Mouse (Mus musculus) kidney, embryonic 14.5 days (tissue): ENCODE measurements around the gene Rere. TPM values are rescaled to one million over a fixed set of nuclear protein-coding genes. Genes with fewer than 3 reads are reported as not detected.

ENCODE experiments used
- ATAC-seq: fragments of 200-750 bp; cut with Nextera tagmentation; 2 replicates; pipeline ENCODE4 v1.8.0; 2017; ENCODE audit warnings: moderate number of reproducible peaks, mild to moderate bottlenecking, moderate TSS enrichment, moderate library complexity; ENCODE audit not compliant: low FRiP score, low TSS enrichment
- H3K27ac ChIP-seq: fragments of 300-500 bp; sonication (generic); 2 replicates; pipeline ENCODE4 v1.5.1; 2014; ENCODE audit warnings: low read depth, mild to moderate bottlenecking, low read length, moderate library complexity, mixed read lengths
- H3K27me3 ChIP-seq: fragments of 300-500 bp; sonication (generic); 2 replicates; pipeline ENCODE4 v1.6.1; 2014; ENCODE audit warnings: mild to moderate bottlenecking, low read length; ENCODE audit not compliant: control insufficient read depth, insufficient read depth
- H3K36me3 ChIP-seq: fragments of 300-500 bp; sonication (generic); 2 replicates; pipeline ENCODE4 v1.6.1; 2014; ENCODE audit warnings: low read length, mixed read lengths; ENCODE audit not compliant: control insufficient read depth, insufficient read depth
- H3K4me1 ChIP-seq: fragments of 300-500 bp; sonication (generic); 2 replicates; pipeline ENCODE4 v1.6.1; 2014; ENCODE audit warnings: low read length, mixed read lengths; ENCODE audit not compliant: control insufficient read depth, insufficient read depth
- H3K4me2 ChIP-seq: fragments of 300-500 bp; sonication (generic); replicated peaks from 2 replicates; pipeline ENCODE4 v1.6.1; 2014; ENCODE audit warnings: low read depth, mild to moderate bottlenecking, low read length
- H3K4me3 ChIP-seq: fragments of 300-500 bp; sonication (generic); 2 replicates; pipeline ENCODE4 v1.5.1; 2014; ENCODE audit warnings: mild to moderate bottlenecking, low read length
- H3K9ac ChIP-seq: fragments of 300-500 bp; sonication (generic); 2 replicates; pipeline ENCODE4 v1.6.1; 2014; ENCODE audit warnings: low read depth, mild to moderate bottlenecking, low read length, moderate library complexity
- H3K9me3 ChIP-seq: fragments of 300-500 bp; sonication (generic); 2 replicates; pipeline ENCODE4 v1.6.1; 2016; ENCODE audit warnings: low read length; ENCODE audit not compliant: control insufficient read depth
- WGBS: fragments of 180-500 bp; shearing (Covaris S2); extraction: QIAGEN DNeasy Blood & Tissue Kit; methylation state at CpG from one replicate; pipeline ENCODE4 v1.1.7; 2014; 5-methylcytosine and 5-hydroxymethylcytosine counted together
- polyA plus RNA-seq: library from polyadenylated mRNA; unstranded; fragments of >200 nt; fragmentation: Nextera tagmentation; extraction: Ambion mirVana; gene quantifications from 2 replicates; pipeline ENCODE4 v1.2.1, GENCODE M21; 2014

Rere gene
- polyA plus RNA-seq, 1 experiment from 2014 or later, result 49.9 TPM

- no peak for ATAC-seq
- H3K9ac ChIP-seq, result no peak overlapping the region
- peaks cover 42% of the 10 kb centered on the region for H3K4me1 ChIP-seq
- H3K27ac ChIP-seq, result no peak overlapping the region; the same call in 1 of the 2 replicates
- H3K27me3 ChIP-seq, result no peaks in the 10 kb centered on the region
- WGBS, result 52% methylated on average over 11 of the region's 11 CpGs
- H3K4me2 ChIP-seq, result no peak overlapping the region
- H3K4me3 ChIP-seq, result no peak overlapping the region
- peaks cover 17% of the 10 kb centered on the region; the same call in 1 of the 2 replicates for H3K36me3 ChIP-seq
- no peaks in the 10 kb centered on the region for H3K9me3 ChIP-seq
Measured at GRCm38 (mm10) chr4:150403941-150404340, 122.5 kb downstream of the Rere start.

- Histone ChIP-seq H3K27ac (no peak overlapping the region; the same call in 1 of the 2 replicates), H3K4me3 (no peak overlapping the region), H3K36me3 (peaks cover 20% of the 10 kb centered on the region; the same call in 1 of the 2 replicates), H3K4me2 (no peak overlapping the region), H3K4me1 (peaks cover 39% of the 10 kb centered on the region), H3K27me3 (no peaks in the 10 kb centered on the region), H3K9me3 (no peaks in the 10 kb centered on the region), H3K9ac (no peak overlapping the region)
- ATAC-seq, result no peak
- WGBS, result 46% methylated on average over 6 of the region's 6 CpGs
Measured at GRCm38 (mm10) chr4:150404583-150404982, 123.1 kb downstream of the Rere start.

- ATAC-seq, result no peak
- Histone ChIP-seq H3K4me1 (peaks cover 36% of the 10 kb centered on the region), H3K9ac (no peak overlapping the region), H3K9me3 (no peaks in the 10 kb centered on the region), H3K4me2 (no peak overlapping the region), H3K36me3 (peaks cover 24% of the 10 kb centered on the region; the same call in 1 of the 2 replicates), H3K27me3 (no peaks in the 10 kb centered on the region), H3K27ac (no peak overlapping the region), H3K4me3 (no peak overlapping the region)
- WGBS, result 69% methylated on average over 5 of the region's 5 CpGs
Measured at GRCm38 (mm10) chr4:150405786-150406185, 124.3 kb downstream of the Rere start.

- no peaks in the 10 kb centered on the region for H3K27me3 ChIP-seq
- peaks cover 24% of the 10 kb centered on the region; the same call in 1 of the 2 replicates for H3K36me3 ChIP-seq
- no peak overlapping the region for H3K9ac ChIP-seq
- H3K4me1 ChIP-seq, result peaks cover 32% of the 10 kb centered on the region
- H3K27ac ChIP-seq, result no peak overlapping the region
- no peak overlapping the region for H3K4me2 ChIP-seq
- no peaks in the 10 kb centered on the region for H3K9me3 ChIP-seq
- ATAC-seq, result no peak
- WGBS, result 75% methylated on average over 21 of the region's 21 CpGs
- no peak overlapping the region for H3K4me3 ChIP-seq
Measured at GRCm38 (mm10) chr4:150406320-150406719, 124.9 kb downstream of the Rere start.

GRCm38 (mm10) chr4:150406821-150407220 lies 125.4 kb downstream of the Rere start:
- Histone ChIP-seq H3K9ac (no peak overlapping the region), H3K4me3 (no peak overlapping the region), H3K4me2 (no peak overlapping the region), H3K36me3 (peaks cover 24% of the 10 kb centered on the region; the same call in 1 of the 2 replicates), H3K27me3 (no peaks in the 10 kb centered on the region), H3K27ac (no peak overlapping the region), H3K4me1 (peaks cover 32% of the 10 kb centered on the region), H3K9me3 (no peaks in the 10 kb centered on the region)
- 79% methylated on average over 6 of the region's 6 CpGs for WGBS
- no peak for ATAC-seq

GRCm38 (mm10) chr4:150414296-150414695 lies 132.8 kb downstream of the Rere start:
- Histone ChIP-seq H3K36me3 (peaks cover 7% of the 10 kb centered on the region; the same call in 1 of the 2 replicates), H3K4me3 (no peak overlapping the region), H3K27me3 (no peaks in the 10 kb centered on the region), H3K9me3 (no peaks in the 10 kb centered on the region), H3K4me1 (peaks cover 3% of the 10 kb centered on the region; the same call in 1 of the 2 replicates), H3K4me2 (no peak overlapping the region), H3K9ac (no peak overlapping the region), H3K27ac (no peak overlapping the region)
- 73% methylated on average over 5 of the region's 5 CpGs for WGBS
- no peak for ATAC-seq

GRCm38 (mm10) chr4:150414759-150415158 lies 133.3 kb downstream of the Rere start:
- Histone ChIP-seq H3K9me3 (no peaks in the 10 kb centered on the region), H3K4me3 (no peak overlapping the region), H3K36me3 (peaks cover 4% of the 10 kb centered on the region; the same call in 1 of the 2 replicates), H3K4me1 (peaks cover 3% of the 10 kb centered on the region; the same call in 1 of the 2 replicates), H3K4me2 (no peak overlapping the region), H3K9ac (no peak overlapping the region), H3K27me3 (no peaks in the 10 kb centered on the region), H3K27ac (no peak overlapping the region; the same call in 1 of the 2 replicates)
- WGBS, result 88% methylated on average over 1 of the region's 1 CpGs
- ATAC-seq, result no peak

- H3K36me3 ChIP-seq, result no peaks in the 10 kb centered on the region; the same call in 1 of the 2 replicates
- no peak overlapping the region for H3K4me2 ChIP-seq
- no peak overlapping the region for H3K4me3 ChIP-seq
- 66% methylated on average over 10 of the region's 10 CpGs for WGBS
- no peaks in the 10 kb centered on the region for H3K27me3 ChIP-seq
- H3K4me1 ChIP-seq, result peaks cover 3% of the 10 kb centered on the region; the same call in 1 of the 2 replicates
- peak overlapping the region; percentile 25; the same call in 1 of the 2 replicates for H3K27ac ChIP-seq
- no peak overlapping the region for H3K9ac ChIP-seq
- no peak for ATAC-seq
- no peaks in the 10 kb centered on the region for H3K9me3 ChIP-seq
Measured at GRCm38 (mm10) chr4:150415227-150415969, 134.0 kb downstream of the Rere start.

GRCm38 (mm10) chr4:150420576-150421263 lies 139.3 kb downstream of the Rere start:
- WGBS, result 88% methylated on average over 10 of the region's 10 CpGs
- H3K27ac ChIP-seq, result no peak overlapping the region

More at GRCm38 (mm10) chr4:150420576-150421263, 139.3 kb downstream of the Rere start:
- no peak overlapping the region for H3K4me2 ChIP-seq
- ATAC-seq, result no peak
- H3K9me3 ChIP-seq, result no peaks in the 10 kb centered on the region
- H3K4me1 ChIP-seq, result no peaks in the 10 kb centered on the region
- peaks cover 12% of the 10 kb centered on the region for H3K36me3 ChIP-seq
- H3K9ac ChIP-seq, result no peak overlapping the region
- H3K27me3 ChIP-seq, result no peaks in the 10 kb centered on the region
- H3K4me3 ChIP-seq, result no peak overlapping the region
